ENCODE assay signal across 9 mouse cellular contexts in the genomic region with DNA sequence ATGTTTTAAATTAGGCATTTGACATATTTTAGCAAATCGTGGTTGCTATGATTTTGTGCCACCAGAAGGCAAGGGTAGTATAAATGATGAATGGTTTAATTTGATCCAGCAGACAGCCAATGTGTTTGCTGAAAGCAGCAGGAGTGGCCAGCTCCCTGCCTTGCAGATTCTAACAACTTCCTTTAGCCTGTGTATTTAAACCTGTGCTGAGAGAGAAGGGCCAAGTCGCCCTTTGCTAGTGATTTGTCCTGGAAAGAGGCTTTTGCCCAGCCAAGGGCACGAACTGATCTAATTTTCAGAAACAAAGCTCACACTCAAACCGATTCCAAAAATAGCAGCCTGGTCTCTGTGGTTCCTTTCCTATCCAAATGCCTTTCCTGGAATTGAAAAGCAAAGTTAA. TPM values are rescaled to one million over a fixed set of nuclear protein-coding genes. Genes with fewer than 3 reads are reported as not detected.
DNase-seq lines count a peak whose midpoint lies in the region; ATAC-seq lines count a peak whose summit lies in the region.
"Had no signal": no experiment of that assay in that cellular context is flagged by ENCODE, and none has a peak within 500 bp of the region (broad histone marks: within the 10 kb centered on the region; RNA-seq: fewer than 3 reads in every experiment).

No protein-coding gene starts in this region.

- no peak overlapping the region for H3K9ac ChIP-seq in kidney, embryonic 14.5 days (ENCODE audit: low read depth, low read length)

- 10% methylated on average over 4 of the region's 4 CpGs for WGBS in kidney, embryonic 14.5 days

- peak; percentile 28 for DNase-seq in adrenal gland, adult 2 months
- no peak for DNase-seq in adrenal gland, postnatal 4 days (ENCODE audit: low spot score in 2 of 2)
- DNase-seq in kidney, adult 18-20 months, result no peak
- peak; percentile 1 to 7 for DNase-seq in heart, adult 9 months (ENCODE audit: low spot score in 2 of 2)
- peak; percentile 4 to 32 for DNase-seq in kidney, postnatal 25 days
- DNase-seq in urinary bladder, postnatal 10 days (ENCODE audit: low spot score), result no peak
- DNase-seq in right cerebral cortex, postnatal 4 days, result no peak

- H3K36me3 ChIP-seq in kidney, embryonic 14.5 days (ENCODE audit: control insufficient read depth, insufficient read depth, low read length), result no peaks in the 10 kb centered on the region
- H3K36me3 ChIP-seq: midbrain, embryonic 10.5 days had no signal

- peak; percentile 60; the same call in 1 of the 2 replicates for ATAC-seq in kidney, embryonic 14.5 days (ENCODE audit: low FRiP score, low TSS enrichment)

- H3K9me3 ChIP-seq in kidney, embryonic 14.5 days (ENCODE audit: control insufficient read depth, low read length), result no peaks in the 10 kb centered on the region
- H3K9me3 ChIP-seq: midbrain, embryonic 10.5 days had no signal

- no peak overlapping the region for H3K4me3 ChIP-seq in kidney, embryonic 14.5 days (ENCODE audit: low read length)
- H3K4me3 ChIP-seq: midbrain, embryonic 10.5 days had no signal

- H3K27ac ChIP-seq in kidney, embryonic 14.5 days (ENCODE audit: low read depth, low read length), result no peak overlapping the region
- H3K27ac ChIP-seq: midbrain, embryonic 10.5 days had no signal

- H3K27me3 ChIP-seq in kidney, embryonic 14.5 days (ENCODE audit: control insufficient read depth, insufficient read depth, low read length), result no peaks in the 10 kb centered on the region

- H3K4me1 ChIP-seq in kidney, embryonic 14.5 days (ENCODE audit: control insufficient read depth, insufficient read depth, low read length), result peaks cover 7% of the 10 kb centered on the region; the same call in 1 of the 2 replicates
- H3K4me1 ChIP-seq: midbrain, embryonic 10.5 days had no signal

- H3K4me2 ChIP-seq in kidney, embryonic 14.5 days (replicated peaks; ENCODE audit: low read depth, low read length), result no peak overlapping the region

RNA-seq across cellular contexts. Expression of a gene that starts 29.4 kb away (rescaled TPM):
- total RNA-seq in adrenal gland, adult 2 months (2021), result 10 to 100 TPM in 1 of 2 experiments, 1 to 10 TPM in 1; 7.1 to 19.8 TPM
- polyA plus RNA-seq in adrenal gland, adult 2 months (2012; rRNA removed), result 0.97 and 1.3 TPM in 2 replicates
- total RNA-seq in adrenal gland, postnatal 4 days (2021), result 10 to 100 TPM; 17.0 to 19.0 TPM
- 18.1 and 27.6 TPM in 2 replicates for polyA plus RNA-seq in kidney, embryonic 14.5 days (2014; fragmentation: Nextera tagmentation; extraction: Ambion mirVana)

Comparison
In these comparisons a context has a peak if more than half of its experiments do, and no peak if none do; other contexts are left out.
1. DNase-seq: peak in adrenal gland, adult 2 months (single experiment), heart, adult 9 months (2 of 2) and kidney, postnatal 25 days (2 of 2); none in adrenal gland, postnatal 4 days (0 of 2), kidney, adult 18-20 months (single experiment), urinary bladder, postnatal 10 days (single experiment) and right cerebral cortex, postnatal 4 days (single experiment).